Mouse (Mus musculus) liver, adult 2 months (tissue): ENCODE data around the gene Nfia.

Experiments
- CTCF ChIP-seq: fragments of 200-500 bp; IDR thresholded peaks from 2 replicates; pipeline ENCODE4 v1.5.1; 2011; ENCODE audit warnings: low read depth, low read length, control low read depth
- POLR2A ChIP-seq: fragments of 200-500 bp; IDR thresholded peaks from 2 replicates; pipeline ENCODE4 v1.6.1; 2011; ENCODE audit warnings: low read length, control low read depth; ENCODE audit not compliant: insufficient read depth; ENCODE audit errors: extremely low read depth

DNA sequence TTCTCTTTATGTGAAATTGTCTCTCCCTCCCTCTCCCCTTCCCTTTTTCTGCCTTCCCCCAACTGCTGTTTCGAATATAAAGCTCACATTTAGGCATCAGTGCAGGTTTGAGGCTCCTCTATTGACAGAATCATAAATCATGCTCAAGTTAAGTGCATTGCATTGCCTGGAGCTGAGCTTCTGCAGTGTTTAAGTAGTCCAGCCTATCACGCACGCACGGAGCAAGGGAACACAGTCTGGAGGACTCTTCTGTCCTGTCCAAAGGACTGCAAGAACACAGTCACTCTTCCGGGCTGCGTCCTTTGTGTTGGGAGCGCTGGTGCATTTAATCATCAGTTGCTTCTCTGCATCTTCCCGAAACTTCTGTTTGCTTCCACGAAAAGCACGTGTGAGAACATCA is 278.2 kb downstream of the Nfia start:
- TF ChIP-seq CTCF (no peak), POLR2A (no peak)
